Mouse (Mus musculus): Measurements from ENCODE around the gene Tomt.

DNA sequence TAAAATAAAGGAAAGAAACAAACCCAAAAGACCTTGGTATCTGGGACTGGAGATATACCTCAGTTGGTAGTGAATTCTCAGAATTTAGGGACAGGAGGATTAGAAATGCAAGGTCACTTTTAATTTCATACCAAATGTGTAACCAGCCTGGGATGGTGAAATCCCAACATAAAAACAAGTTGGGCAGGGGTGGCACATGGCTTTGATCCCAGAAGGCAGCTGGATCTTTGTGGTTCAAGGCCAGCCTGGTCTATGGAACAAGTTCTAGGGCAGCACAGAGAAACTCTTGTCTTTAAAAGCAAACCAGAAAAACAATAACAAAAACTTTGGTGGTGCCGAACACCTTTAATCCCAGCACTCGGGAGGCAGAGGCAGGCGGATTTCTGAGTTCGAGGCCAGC, 38.7 kb downstream of the Tomt start:
- TF ChIP-seq GATA1 (IDR thresholded peaks at IDR 0.05; ENCODE audit: borderline replicate concordance, low read length) (no peak), FLI1 (IDR thresholded peaks at IDR 0.05; ENCODE audit: low read length) (no peak)
